Mouse (Mus musculus): ENCODE measurements at regions not wholly inside any gene's neighbourhood (a gene's known extent, or its start where the extent isn't known, plus 50 kb on each side); places are given as distances from the start of the nearest gene placed in this dataset.

GRCm38 (mm10) chr1:61397796-61398195 is 240.8 kb upstream of the Pard3b start:
- Histone ChIP-seq H3K27ac (replicated peaks; ENCODE audit: insufficient read depth, low read depth, low read length) (no peak overlapping the region), H3K27me3 (ENCODE audit: control insufficient read depth, insufficient read depth, low read length) (no peaks in the 10 kb centered on the region), H3K4me3 (ENCODE audit: insufficient read depth, low read depth, low read length) (no peak overlapping the region), H3K36me3 (ENCODE audit: control insufficient read depth, insufficient read depth, low read length) (no peaks in the 10 kb centered on the region), H3K4me1 (ENCODE audit: control insufficient read depth, insufficient read depth, low read length) (no peaks in the 10 kb centered on the region), H3K9ac (ENCODE audit: low read depth, low read length) (no peak overlapping the region), H3K79me2 (ENCODE audit: control insufficient read depth, insufficient read depth, low read length) (no peaks in the 10 kb centered on the region)
- no peak for TF ChIP-seq POLR2A (IDR thresholded peaks at IDR 0.05; ENCODE audit: extremely low read depth, insufficient read depth, low read length)
- no peak for TF ChIP-seq CTCF (IDR thresholded peaks at IDR 0.05; ENCODE audit: low read depth, low read length)
- 69% methylated on average over 6 of the region's 6 CpGs for WGBS
- DNase-seq (ENCODE audit: extremely low read depth, low read depth, low spot score): no peak

GRCm38 (mm10) chr1:61402339-61402738 is 236.3 kb upstream of the Pard3b start:
- Histone ChIP-seq H3K4me3 (ENCODE audit: insufficient read depth, low read depth, low read length) (no peak overlapping the region), H3K36me3 (ENCODE audit: control insufficient read depth, insufficient read depth, low read length) (no peaks in the 10 kb centered on the region), H3K9ac (ENCODE audit: low read depth, low read length) (no peak overlapping the region), H3K4me1 (ENCODE audit: control insufficient read depth, insufficient read depth, low read length) (no peaks in the 10 kb centered on the region), H3K27ac (replicated peaks; ENCODE audit: insufficient read depth, low read depth, low read length) (no peak overlapping the region), H3K27me3 (ENCODE audit: control insufficient read depth, insufficient read depth, low read length) (no peaks in the 10 kb centered on the region), H3K79me2 (ENCODE audit: control insufficient read depth, insufficient read depth, low read length) (no peaks in the 10 kb centered on the region)
- DNase-seq (ENCODE audit: extremely low read depth, low read depth, low spot score): no peak
- 40% methylated on average over 8 of the region's 8 CpGs for WGBS
- TF ChIP-seq CTCF (IDR thresholded peaks at IDR 0.05; ENCODE audit: low read depth, low read length) (no peak), POLR2A (IDR thresholded peaks at IDR 0.05; ENCODE audit: extremely low read depth, insufficient read depth, low read length) (no peak)

- no peaks in the 10 kb centered on the region for H3K4me1 ChIP-seq (ENCODE audit: control insufficient read depth, insufficient read depth, low read length)
- H3K27me3 ChIP-seq (ENCODE audit: control insufficient read depth, insufficient read depth, low read length): no peaks in the 10 kb centered on the region
- no peak overlapping the region for H3K4me3 ChIP-seq (ENCODE audit: insufficient read depth, low read depth, low read length)
- TF ChIP-seq POLR2A (IDR thresholded peaks at IDR 0.05; ENCODE audit: extremely low read depth, insufficient read depth, low read length) (no peak), CTCF (IDR thresholded peaks at IDR 0.05; ENCODE audit: low read depth, low read length) (no peak)
- no peak overlapping the region for H3K9ac ChIP-seq (ENCODE audit: low read depth, low read length)
- no peaks in the 10 kb centered on the region for H3K36me3 ChIP-seq (ENCODE audit: control insufficient read depth, insufficient read depth, low read length)
- H3K79me2 ChIP-seq (ENCODE audit: control insufficient read depth, insufficient read depth, low read length): no peaks in the 10 kb centered on the region
- DNase-seq (ENCODE audit: extremely low read depth, low read depth, low spot score): no peak
- WGBS: 86% methylated on average over 9 of the region's 9 CpGs
- H3K27ac ChIP-seq (replicated peaks; ENCODE audit: insufficient read depth, low read depth, low read length): no peak overlapping the region
These were observed 231.4 kb upstream of the Pard3b start for GRCm38 (mm10) chr1:61407201-61407600.

- no peak overlapping the region for H3K9ac ChIP-seq (ENCODE audit: low read depth, low read length)
These were observed 223.9 kb upstream of the Pard3b start for GRCm38 (mm10) chr1:61414772-61415171.

GRCm38 (mm10) chr1:61415426-61416195 is 223.0 kb upstream of the Pard3b start:
- H3K79me2 ChIP-seq (ENCODE audit: control insufficient read depth, insufficient read depth, low read length): no peaks in the 10 kb centered on the region
- H3K4me3 ChIP-seq (ENCODE audit: insufficient read depth, low read depth, low read length): no peak overlapping the region
- no peak overlapping the region for H3K27ac ChIP-seq (replicated peaks; ENCODE audit: insufficient read depth, low read depth, low read length)
- 90% methylated on average over 20 of the region's 20 CpGs for WGBS
- no peak overlapping the region for H3K9ac ChIP-seq (ENCODE audit: low read depth, low read length)
- H3K36me3 ChIP-seq (ENCODE audit: control insufficient read depth, insufficient read depth, low read length): no peaks in the 10 kb centered on the region
- TF ChIP-seq POLR2A (IDR thresholded peaks at IDR 0.05; ENCODE audit: extremely low read depth, insufficient read depth, low read length) (no peak), CTCF (IDR thresholded peaks at IDR 0.05; ENCODE audit: low read depth, low read length) (no peak)
- peaks cover 2% of the 10 kb centered on the region; the same call in 1 of the 2 replicates for H3K27me3 ChIP-seq (ENCODE audit: control insufficient read depth, insufficient read depth, low read length)
- H3K4me1 ChIP-seq (ENCODE audit: control insufficient read depth, insufficient read depth, low read length): no peaks in the 10 kb centered on the region
- DNase-seq (ENCODE audit: extremely low read depth, low read depth, low spot score): no peak

More at GRCm38 (mm10) chr1:61414772-61415171, 223.9 kb upstream of the Pard3b start:
- no peak overlapping the region for H3K27ac ChIP-seq (replicated peaks; ENCODE audit: insufficient read depth, low read depth, low read length)
- H3K4me3 ChIP-seq (ENCODE audit: insufficient read depth, low read depth, low read length): no peak overlapping the region
- H3K79me2 ChIP-seq (ENCODE audit: control insufficient read depth, insufficient read depth, low read length): no peaks in the 10 kb centered on the region
- TF ChIP-seq CTCF (IDR thresholded peaks at IDR 0.05; ENCODE audit: low read depth, low read length) (no peak), POLR2A (IDR thresholded peaks at IDR 0.05; ENCODE audit: extremely low read depth, insufficient read depth, low read length) (no peak)
- H3K4me1 ChIP-seq (ENCODE audit: control insufficient read depth, insufficient read depth, low read length): no peaks in the 10 kb centered on the region
- H3K27me3 ChIP-seq (ENCODE audit: control insufficient read depth, insufficient read depth, low read length): peaks cover 2% of the 10 kb centered on the region; the same call in 1 of the 2 replicates
- no peaks in the 10 kb centered on the region for H3K36me3 ChIP-seq (ENCODE audit: control insufficient read depth, insufficient read depth, low read length)
- DNase-seq (ENCODE audit: extremely low read depth, low read depth, low spot score): no peak
- WGBS: 81% methylated on average over 2 of the region's 2 CpGs

- TF ChIP-seq CTCF (IDR thresholded peaks at IDR 0.05; ENCODE audit: low read depth, low read length) (no peak), POLR2A (IDR thresholded peaks at IDR 0.05; ENCODE audit: extremely low read depth, insufficient read depth, low read length) (no peak)
These were observed 220.2 kb upstream of the Pard3b start for GRCm38 (mm10) chr1:61418396-61418795.

More at GRCm38 (mm10) chr1:61418396-61418795, 220.2 kb upstream of the Pard3b start:
- no peak for DNase-seq (ENCODE audit: extremely low read depth, low read depth, low spot score)
- Histone ChIP-seq H3K4me1 (ENCODE audit: control insufficient read depth, insufficient read depth, low read length) (no peaks in the 10 kb centered on the region), H3K4me3 (ENCODE audit: insufficient read depth, low read depth, low read length) (no peak overlapping the region), H3K9ac (ENCODE audit: low read depth, low read length) (no peak overlapping the region), H3K79me2 (ENCODE audit: control insufficient read depth, insufficient read depth, low read length) (no peaks in the 10 kb centered on the region), H3K36me3 (ENCODE audit: control insufficient read depth, insufficient read depth, low read length) (no peaks in the 10 kb centered on the region), H3K27ac (replicated peaks; ENCODE audit: insufficient read depth, low read depth, low read length) (no peak overlapping the region), H3K27me3 (ENCODE audit: control insufficient read depth, insufficient read depth, low read length) (peaks cover 2% of the 10 kb centered on the region; the same call in 1 of the 2 replicates)
- WGBS: 76% methylated on average over 5 of the region's 5 CpGs

Data from liver, adult 2 months (tissue).